Mouse (Mus musculus) midbrain, postnatal 0 days (tissue): ENCODE results near the gene Gp6. TPM values are rescaled to one million over a fixed set of nuclear protein-coding genes. Genes with fewer than 3 reads are reported as not detected.

ENCODE experiments used
- ATAC-seq: fragments of 200-750 bp; cut with Nextera tagmentation; 2 replicates; pipeline ENCODE4 v1.8.0; 2017; ENCODE audit warnings: moderate number of reproducible peaks, mild to moderate bottlenecking, moderate TSS enrichment, moderate library complexity; ENCODE audit not compliant: low FRiP score
- DNase-seq: peaks from one replicate; pipeline ENCODE4 v3.0.0-alpha.2; 2015; ENCODE audit warnings: low spot score
- H3K27ac ChIP-seq: fragments of 300-500 bp; sonication (generic); 2 replicates; pipeline ENCODE4 v1.5.1; 2014; ENCODE audit warnings: low read depth, mild to moderate bottlenecking, low read length, mixed read lengths
- H3K27me3 ChIP-seq: fragments of 300-500 bp; sonication (generic); 2 replicates; pipeline ENCODE4 v1.6.1; 2014; ENCODE audit warnings: low read length, control low read depth, mixed read lengths; ENCODE audit not compliant: insufficient read depth
- H3K36me3 ChIP-seq: fragments of 300-500 bp; sonication (generic); 2 replicates; pipeline ENCODE4 v1.6.1; 2014; ENCODE audit warnings: low read length, control low read depth, mixed read lengths; ENCODE audit not compliant: insufficient read depth
- H3K4me1 ChIP-seq: fragments of 300-500 bp; sonication (generic); 2 replicates; pipeline ENCODE4 v1.6.1; 2014; ENCODE audit warnings: mild to moderate bottlenecking, control low read depth, antibody characterized with exemption, low read length, mixed read lengths; ENCODE audit not compliant: insufficient read depth
- H3K4me2 ChIP-seq: fragments of 300-500 bp; sonication (generic); 2 replicates; pipeline ENCODE4 v1.6.1; 2014; ENCODE audit warnings: low read depth, mild to moderate bottlenecking, low read length, mixed read lengths; ENCODE audit not compliant: poor library complexity, severe bottlenecking
- H3K4me3 ChIP-seq: fragments of 300-500 bp; sonication (generic); 2 replicates; pipeline ENCODE4 v1.5.1; 2014; ENCODE audit warnings: low read depth, mild to moderate bottlenecking, low read length, moderate library complexity
- H3K9ac ChIP-seq: fragments of 300-500 bp; sonication (generic); replicated peaks from 2 replicates; pipeline ENCODE4 v1.6.1; 2014; ENCODE audit warnings: mild to moderate bottlenecking, low read length, moderate library complexity, mixed read lengths; ENCODE audit not compliant: poor library complexity, severe bottlenecking
- H3K9me3 ChIP-seq: fragments of 300-500 bp; sonication (generic); 2 replicates; pipeline ENCODE4 v1.6.1; 2016; ENCODE audit warnings: low read length, control low read depth
- CTCF ChIP-seq: IDR thresholded peaks from 2 replicates; pipeline ENCODE4 v1.5.1; 2016; ENCODE audit warnings: antibody characterized with exemption, mild to moderate bottlenecking
- WGBS: fragments of 180-500 bp; shearing (Covaris S2); extraction: QIAGEN DNeasy Blood & Tissue Kit; methylation state at CpG from one replicate; pipeline ENCODE4 v1.1.7; 2014; 5-methylcytosine and 5-hydroxymethylcytosine counted together
- microRNA-seq: library from miRNA; unstranded; fragments of <30 nt; microRNA quantifications from one replicate; pipeline ENCODE4, GENCODE M21; 2016; ENCODE audit warnings: borderline number of aligned reads
- polyA plus RNA-seq: library from polyadenylated mRNA; unstranded; fragments of >200 nt; fragmentation: Nextera tagmentation; extraction: Ambion mirVana; gene quantifications from 2 replicates; pipeline ENCODE4 v1.2.1, GENCODE M21; 2015
- total RNA-seq: library from RNA; depleted of rRNA; stranded (reverse); fragments of >200 nt; gene quantifications from 2 replicates; pipeline ENCODE4 v1.2.3, GENCODE M21; 2014; rRNA removed

Gp6 gene
- total and polyA plus RNA-seq, 2 experiments from 2014 or later: not detected

GRCm38 (mm10) chr7:4373521-4373920 lies 24.0 kb downstream of the Gp6 start:
- ATAC-seq: no peak
- no peak overlapping the region for H3K4me2 ChIP-seq
- no peak overlapping the region for H3K4me3 ChIP-seq
- WGBS: 78% methylated on average over 7 of the region's 7 CpGs
- no peak overlapping the region for H3K9ac ChIP-seq
- H3K4me1 ChIP-seq: no peaks in the 10 kb centered on the region
- no peaks in the 10 kb centered on the region for H3K36me3 ChIP-seq
- no peak for DNase-seq
- no peaks in the 10 kb centered on the region for H3K9me3 ChIP-seq
- no peak for TF ChIP-seq CTCF
- no peak overlapping the region for H3K27ac ChIP-seq
- H3K27me3 ChIP-seq: no peaks in the 10 kb centered on the region

GRCm38 (mm10) chr7:4337509-4337908 lies 60.0 kb downstream of the Gp6 start, which contains the start of gene Ncr1:
Gene Ncr1 (plus strand): TSS chr7:4337724.
- no peaks in the 10 kb centered on the region for H3K36me3 ChIP-seq
- DNase-seq: no peak

GRCm38 (mm10) chr7:4323301-4323700 lies 74.2 kb downstream of the Gp6 start:
- no peak overlapping the region for H3K27ac ChIP-seq

More at GRCm38 (mm10) chr7:4337509-4337908, 60.0 kb downstream of the Gp6 start, which contains the start of gene Ncr1:
- Histone ChIP-seq H3K9ac (no peak within 1 kb of the TSS), H3K27ac (no peak within 1 kb of the TSS), H3K27me3 (no peaks in the 10 kb centered on the region), H3K4me3 (no peak within 1 kb of the TSS), H3K4me2 (no peak within 1 kb of the TSS), H3K9me3 (no peaks in the 10 kb centered on the region), H3K4me1 (no peaks in the 10 kb centered on the region)
- no peak for ATAC-seq
- TF ChIP-seq CTCF: no peak

More at GRCm38 (mm10) chr7:4323301-4323700, 74.2 kb downstream of the Gp6 start:
- no peaks in the 10 kb centered on the region for H3K9me3 ChIP-seq
- no peak overlapping the region for H3K9ac ChIP-seq
- H3K4me3 ChIP-seq: no peak overlapping the region
- ATAC-seq (no peak), DNase-seq (no peak)
- no peak overlapping the region for H3K4me2 ChIP-seq
- H3K4me1 ChIP-seq: no peaks in the 10 kb centered on the region
- 77% methylated on average over 2 of the region's 2 CpGs for whole genome bisulfite sequencing
- no peaks in the 10 kb centered on the region for H3K36me3 ChIP-seq
- no peaks in the 10 kb centered on the region for H3K27me3 ChIP-seq
- no peak for TF ChIP-seq CTCF

Small RNA genes lying within 50 kb of the gene (microRNA-seq; reads per million reads assigned to microRNA genes)
- not detected for gene Gm24605
- gene Gm24752: not detected
- gene Gm25349: not detected

Other genes with a start within 250 kb of the Gp6 start
- 3.3 and 4.9 TPM in 2 replicates for gene Leng9, start 247.4 kb downstream of the Gp6 start, total RNA-seq
- gene Leng9, start 247.4 kb downstream of the Gp6 start, polyA plus RNA-seq: 4.7 and 5.3 TPM in 2 replicates
- 6.6 and 9.7 TPM in 2 replicates for gene Cdc42ep5, start 232.9 kb downstream of the Gp6 start, total RNA-seq
- gene Cdc42ep5, start 232.9 kb downstream of the Gp6 start, polyA plus RNA-seq: 8.3 and 8.5 TPM in 2 replicates
- 0.09 TPM in 1 of 2 replicates, not detected in the other for gene Lilra5, start 160.0 kb downstream of the Gp6 start, total RNA-seq
- 0.12 TPM in 1 of 2 replicates, not detected in the other for gene Lilra5, start 160.0 kb downstream of the Gp6 start, polyA plus RNA-seq
- gene Ncr1, start 60.0 kb downstream of the Gp6 start, total RNA-seq: not detected in 2 replicates
- gene Ncr1, start 60.0 kb downstream of the Gp6 start, polyA plus RNA-seq: not detected in 2 replicates
- 61.3 and 75.9 TPM in 2 replicates for gene Rdh13, start 47.9 kb upstream of the Gp6 start, total RNA-seq
- 45.3 and 45.4 TPM in 2 replicates for gene Rdh13, start 47.9 kb upstream of the Gp6 start, polyA plus RNA-seq
- gene Eps8l1, start 62.9 kb upstream of the Gp6 start, total RNA-seq: 3.9 and 13.3 TPM in 2 replicates
- 5.2 and 7.4 TPM in 2 replicates for gene Eps8l1, start 62.9 kb upstream of the Gp6 start, polyA plus RNA-seq
- 75.5 and 114 TPM in 2 replicates for gene Ppp1r12c, start 103.9 kb upstream of the Gp6 start, total RNA-seq
- gene Ppp1r12c, start 103.9 kb upstream of the Gp6 start, polyA plus RNA-seq: 34.6 and 35.0 TPM in 2 replicates
- gene Tnnt1, start 118.6 kb upstream of the Gp6 start, total RNA-seq: 2.9 and 4.2 TPM in 2 replicates
- gene Tnnt1, start 118.6 kb upstream of the Gp6 start, polyA plus RNA-seq: 3.3 and 4.1 TPM in 2 replicates
- gene Tnni3, start 126.5 kb upstream of the Gp6 start, total RNA-seq: 4.1 TPM in 1 of 2 replicates, not detected in the other
- 1.4 and 1.7 TPM in 2 replicates for gene Tnni3, start 126.5 kb upstream of the Gp6 start, polyA plus RNA-seq
- 0.80 and 2.4 TPM in 2 replicates for gene Dnaaf3, start 134.7 kb upstream of the Gp6 start, total RNA-seq
- 1.3 and 1.7 TPM in 2 replicates for gene Dnaaf3, start 134.7 kb upstream of the Gp6 start, polyA plus RNA-seq
- gene Syt5, start 149.8 kb upstream of the Gp6 start, total RNA-seq: 84.7 and 147 TPM in 2 replicates
- gene Syt5, start 149.8 kb upstream of the Gp6 start, polyA plus RNA-seq: 184 and 194 TPM in 2 replicates
- 2.4 and 3.6 TPM in 2 replicates for gene Ptprh, start 206.3 kb upstream of the Gp6 start, total RNA-seq
- gene Ptprh, start 206.3 kb upstream of the Gp6 start, polyA plus RNA-seq: 1.1 and 1.3 TPM in 2 replicates
- 12.4 and 17.4 TPM in 2 replicates for gene Tmem86b, start 233.7 kb upstream of the Gp6 start, total RNA-seq
- gene Tmem86b, start 233.7 kb upstream of the Gp6 start, polyA plus RNA-seq: 0.76 and 1.00 TPM in 2 replicates